Mouse (Mus musculus): Measurements from ENCODE around the gene Slc22a8. TPM values are rescaled to one million over a fixed set of nuclear protein-coding genes. Genes with fewer than 3 reads are reported as not detected.

Gene Slc22a8
- polyA plus RNA-seq, 1 experiment from 2014 or later, result not detected

DNA sequence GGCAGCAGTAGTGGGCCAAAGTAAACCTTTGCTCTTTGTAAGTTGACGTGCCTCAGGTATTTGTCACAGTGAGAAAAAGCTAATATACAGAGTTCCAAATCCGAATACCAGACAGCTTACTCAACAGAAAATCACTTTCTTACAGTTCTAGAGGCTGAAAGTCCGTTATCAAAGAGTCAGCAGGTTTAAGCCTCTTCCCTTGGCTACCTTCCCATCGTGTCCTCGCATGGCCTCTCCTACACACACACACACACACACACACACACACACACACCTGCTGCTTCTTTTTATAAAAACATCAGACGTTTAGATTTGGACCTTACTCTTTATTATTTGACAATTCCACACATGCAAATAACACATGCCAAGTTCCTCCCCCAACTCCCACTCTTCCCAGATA, 39.8 kb downstream of the Slc22a8 start:
- ATAC-seq (ENCODE audit: insufficient number of reproducible peaks, insufficient read depth, low FRiP score, low TSS enrichment, low read depth), result no peak
- H3K4me3 ChIP-seq (replicated peaks), result no peak overlapping the region
- WGBS, result 84% methylated on average over 6 of the region's 6 CpGs
- H3K9ac ChIP-seq (replicated peaks), result no peak overlapping the region
- no peaks in the 10 kb centered on the region for H3K9me3 ChIP-seq
- no peaks in the 10 kb centered on the region for H3K27me3 ChIP-seq
- H3K36me3 ChIP-seq, result no peaks in the 10 kb centered on the region
- H3K27ac ChIP-seq, result no peak overlapping the region
- no peak overlapping the region for H3K4me2 ChIP-seq
- no peaks in the 10 kb centered on the region for H3K4me1 ChIP-seq (replicated peaks)

DNA sequence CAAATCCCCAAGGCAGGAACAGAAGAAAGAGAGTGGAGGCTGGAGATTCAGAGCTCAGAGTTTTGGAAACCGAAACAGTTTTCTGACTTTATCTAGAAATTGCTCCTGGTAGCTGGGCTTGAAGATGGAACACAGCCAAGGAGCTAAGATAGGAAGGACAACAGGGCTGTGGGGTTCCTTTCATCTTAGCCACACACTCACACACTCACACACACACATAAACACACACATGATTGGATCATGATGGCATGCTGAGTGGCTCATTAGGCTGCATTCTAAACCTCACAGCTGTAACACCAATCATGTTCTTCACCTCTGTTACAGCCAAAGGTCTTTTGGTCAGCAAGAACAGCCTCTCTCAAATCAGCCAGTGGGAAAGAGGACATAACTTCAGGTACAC, 41.0 kb downstream of the Slc22a8 start:
- Histone ChIP-seq H3K27ac (no peak overlapping the region), H3K27me3 (no peaks in the 10 kb centered on the region), H3K36me3 (no peaks in the 10 kb centered on the region), H3K4me2 (no peak overlapping the region), H3K4me1 (replicated peaks) (no peaks in the 10 kb centered on the region), H3K9me3 (no peaks in the 10 kb centered on the region), H3K4me3 (replicated peaks) (no peak overlapping the region), H3K9ac (replicated peaks) (no peak overlapping the region)
- no peak for ATAC-seq (ENCODE audit: insufficient number of reproducible peaks, insufficient read depth, low FRiP score, low TSS enrichment, low read depth)
- WGBS, result 84% methylated on average over 1 of the region's 1 CpGs

DNA sequence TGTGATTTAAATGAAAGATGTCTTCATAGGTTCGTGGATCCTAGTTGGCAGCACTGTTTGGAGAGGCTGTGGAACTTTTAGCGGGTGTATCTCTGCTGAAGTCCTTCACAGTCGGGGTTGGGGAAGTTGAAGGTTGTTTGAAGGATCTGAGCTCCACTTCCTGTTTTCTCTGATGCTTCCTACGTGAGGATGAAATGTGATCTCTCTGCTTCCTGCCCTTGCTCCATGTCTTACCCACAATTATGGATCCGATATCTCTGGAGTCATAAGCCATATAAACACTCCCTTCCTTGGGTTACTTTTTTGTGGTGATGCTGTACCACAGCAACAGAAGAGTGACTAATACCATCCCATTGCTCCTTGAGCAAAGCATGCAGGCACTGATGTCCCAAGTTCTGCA, 51.0 kb downstream of the Slc22a8 start:
- Histone ChIP-seq H3K36me3 (no peaks in the 10 kb centered on the region), H3K4me2 (no peak overlapping the region), H3K27ac (no peak overlapping the region), H3K4me1 (replicated peaks) (peaks cover 4% of the 10 kb centered on the region), H3K9ac (replicated peaks) (no peak overlapping the region), H3K4me3 (replicated peaks) (no peak overlapping the region), H3K9me3 (no peaks in the 10 kb centered on the region), H3K27me3 (no peaks in the 10 kb centered on the region)
- ATAC-seq (ENCODE audit: insufficient number of reproducible peaks, insufficient read depth, low FRiP score, low TSS enrichment, low read depth), result no peak
- 58% methylated on average over 5 of the region's 5 CpGs for WGBS

DNA sequence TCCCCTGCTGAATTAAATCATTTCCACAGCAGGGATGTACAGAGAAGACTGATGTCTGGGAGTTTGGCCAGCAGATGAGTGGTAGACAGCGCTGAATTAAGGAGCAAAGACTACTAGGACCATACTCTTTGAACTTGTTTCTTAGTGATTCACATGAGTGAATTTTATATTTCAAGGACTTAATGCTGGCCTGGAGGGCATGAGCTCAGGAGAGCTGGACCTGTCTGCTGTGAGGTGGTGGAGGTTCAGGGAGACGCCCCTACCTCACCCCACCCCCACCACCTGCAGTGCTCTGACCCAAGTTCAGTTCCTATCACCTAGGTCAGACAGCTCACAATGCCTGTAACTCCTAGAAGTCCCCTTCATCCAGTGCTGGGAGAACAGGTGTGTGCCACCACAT, 55.3 kb downstream of the Slc22a8 start:
- Histone ChIP-seq H3K27me3 (no peaks in the 10 kb centered on the region), H3K4me1 (replicated peaks) (peaks cover 4% of the 10 kb centered on the region), H3K36me3 (no peaks in the 10 kb centered on the region), H3K4me3 (replicated peaks) (no peak overlapping the region), H3K9me3 (no peaks in the 10 kb centered on the region), H3K4me2 (no peak overlapping the region), H3K9ac (replicated peaks) (no peak overlapping the region), H3K27ac (no peak overlapping the region)
- no peak for ATAC-seq (ENCODE audit: insufficient number of reproducible peaks, insufficient read depth, low FRiP score, low TSS enrichment, low read depth)
- WGBS, result 73% methylated on average over 2 of the region's 2 CpGs

DNA sequence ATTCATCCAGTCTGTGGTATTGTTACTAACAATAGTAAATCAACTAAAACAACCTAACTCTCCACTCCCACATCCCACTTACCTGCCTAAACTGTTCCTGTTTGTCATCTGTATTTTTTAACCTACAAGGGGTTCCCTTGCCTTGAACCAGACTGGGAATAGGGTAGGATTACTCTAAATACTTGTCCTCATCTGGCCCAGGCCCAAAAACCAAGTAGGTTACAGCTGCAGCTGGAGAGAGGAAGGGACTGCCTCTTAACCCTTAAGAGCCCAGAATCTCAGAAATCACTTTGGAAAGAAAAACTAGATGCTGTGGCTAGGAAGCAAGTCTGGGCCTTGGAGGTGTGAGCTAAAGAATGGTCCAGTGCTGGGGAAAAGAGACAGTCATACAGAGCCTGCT, 64.8 kb downstream of the Slc22a8 start:
- H3K36me3 ChIP-seq, result no peaks in the 10 kb centered on the region
- no peak overlapping the region for H3K27ac ChIP-seq
- no peak overlapping the region for H3K4me2 ChIP-seq
- H3K9me3 ChIP-seq, result no peaks in the 10 kb centered on the region
- no peak overlapping the region for H3K9ac ChIP-seq (replicated peaks)
- ATAC-seq (ENCODE audit: insufficient number of reproducible peaks, insufficient read depth, low FRiP score, low TSS enrichment, low read depth), result no peak
- no peak overlapping the region for H3K4me3 ChIP-seq (replicated peaks)
- H3K4me1 ChIP-seq (replicated peaks), result 0 out of 2 replicates have a peak, but pooled peaks cover 5% of the 10 kb centered on the region
- peaks cover 8% of the 10 kb centered on the region for H3K27me3 ChIP-seq

DNA sequence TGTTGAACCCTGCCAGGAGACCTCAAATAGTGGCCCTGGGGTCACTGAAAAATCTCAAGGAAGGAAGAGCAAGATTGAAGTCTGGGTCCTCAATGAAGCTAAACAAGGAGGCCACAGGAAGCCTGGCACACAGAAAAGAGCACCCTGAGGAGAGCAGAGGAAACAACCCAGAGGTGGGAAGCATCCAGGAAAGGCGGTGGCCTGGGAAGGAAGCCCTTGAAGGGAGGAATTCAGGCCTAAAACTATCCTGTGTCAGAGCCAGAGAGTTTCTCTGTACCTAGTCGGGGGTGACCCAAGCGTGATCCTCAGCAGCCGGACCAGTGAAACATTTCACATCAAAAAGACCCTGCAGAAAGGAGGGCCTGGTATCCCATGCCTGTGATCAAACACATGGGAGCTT, 65.3 kb downstream of the Slc22a8 start:
- H3K36me3 ChIP-seq, result no peaks in the 10 kb centered on the region
- H3K27me3 ChIP-seq, result peaks cover 11% of the 10 kb centered on the region
- H3K9ac ChIP-seq (replicated peaks), result no peak overlapping the region
- WGBS, result 74% methylated on average over 4 of the region's 4 CpGs
- no peak overlapping the region for H3K27ac ChIP-seq
- no peak overlapping the region for H3K4me3 ChIP-seq (replicated peaks)
- H3K4me1 ChIP-seq (replicated peaks), result 0 out of 2 replicates have a peak, but pooled peaks cover 5% of the 10 kb centered on the region
- ATAC-seq (ENCODE audit: insufficient number of reproducible peaks, insufficient read depth, low FRiP score, low TSS enrichment, low read depth), result no peak
- H3K9me3 ChIP-seq, result no peaks in the 10 kb centered on the region
- H3K4me2 ChIP-seq, result no peak overlapping the region

Other genes with a start within 250 kb of the Slc22a8 start
- gene Slc22a30, start 186.1 kb upstream of the Slc22a8 start, polyA plus RNA-seq (2016; fragmentation: Nextera tagmentation; extraction: Ambion mirVana), result not detected in 2 replicates
- gene Slc22a6, start 26.8 kb downstream of the Slc22a8 start, polyA plus RNA-seq (2016; fragmentation: Nextera tagmentation; extraction: Ambion mirVana), result not detected in 2 replicates
- 0.41 and 0.47 TPM in 2 replicates for gene Chrm1, start 72.5 kb downstream of the Slc22a8 start, polyA plus RNA-seq (2016; fragmentation: Nextera tagmentation; extraction: Ambion mirVana)
- 114 and 115 TPM in 2 replicates for gene Slc3a2, start 132.1 kb downstream of the Slc22a8 start, polyA plus RNA-seq (2016; fragmentation: Nextera tagmentation; extraction: Ambion mirVana)
- 92.4 and 96.6 TPM in 2 replicates for gene Wdr74, start 144.6 kb downstream of the Slc22a8 start, polyA plus RNA-seq (2016; fragmentation: Nextera tagmentation; extraction: Ambion mirVana)
- 2.7 and 3.5 TPM in 2 replicates for gene 1700092M07Rik, start 149.5 kb downstream of the Slc22a8 start, polyA plus RNA-seq (2016; fragmentation: Nextera tagmentation; extraction: Ambion mirVana)
- gene Stx5a, start 150.2 kb downstream of the Slc22a8 start, polyA plus RNA-seq (2016; fragmentation: Nextera tagmentation; extraction: Ambion mirVana), result 168 and 169 TPM in 2 replicates
- gene Nxf1, start 165.8 kb downstream of the Slc22a8 start, polyA plus RNA-seq (2016; fragmentation: Nextera tagmentation; extraction: Ambion mirVana), result 219 and 237 TPM in 2 replicates
- gene Tmem223, start 179.7 kb downstream of the Slc22a8 start, polyA plus RNA-seq (2016; fragmentation: Nextera tagmentation; extraction: Ambion mirVana), result 206 and 215 TPM in 2 replicates
- gene Tmem179b, start 183.2 kb downstream of the Slc22a8 start, polyA plus RNA-seq (2016; fragmentation: Nextera tagmentation; extraction: Ambion mirVana), result 50.2 and 51.5 TPM in 2 replicates
- 38.8 and 41.8 TPM in 2 replicates for gene Taf6l, start 195.2 kb downstream of the Slc22a8 start, polyA plus RNA-seq (2016; fragmentation: Nextera tagmentation; extraction: Ambion mirVana)
- gene Polr2g, start 207.3 kb downstream of the Slc22a8 start, polyA plus RNA-seq (2016; fragmentation: Nextera tagmentation; extraction: Ambion mirVana), result 174 and 189 TPM in 2 replicates
- gene Zbtb3, start 211.3 kb downstream of the Slc22a8 start, polyA plus RNA-seq (2016; fragmentation: Nextera tagmentation; extraction: Ambion mirVana), result 6.1 and 6.2 TPM in 2 replicates
- gene Ttc9c, start 228.1 kb downstream of the Slc22a8 start, polyA plus RNA-seq (2016; fragmentation: Nextera tagmentation; extraction: Ambion mirVana), result 70.3 and 77.2 TPM in 2 replicates
- 6.0 and 6.7 TPM in 2 replicates for gene Hnrnpul2, start 228.8 kb downstream of the Slc22a8 start, polyA plus RNA-seq (2016; fragmentation: Nextera tagmentation; extraction: Ambion mirVana)
- gene AC129217.1, start 238.5 kb downstream of the Slc22a8 start, polyA plus RNA-seq (2016; fragmentation: Nextera tagmentation; extraction: Ambion mirVana), result not detected in 2 replicates
- gene Bscl2, start 246.2 kb downstream of the Slc22a8 start, polyA plus RNA-seq (2016; fragmentation: Nextera tagmentation; extraction: Ambion mirVana), result 43.1 and 43.2 TPM in 2 replicates
- gene Gng3, start 247.9 kb downstream of the Slc22a8 start, polyA plus RNA-seq (2016; fragmentation: Nextera tagmentation; extraction: Ambion mirVana), result 10.7 and 12.0 TPM in 2 replicates

Data from limb, embryonic 12.5 days (tissue).